Mouse (Mus musculus) liver, embryonic 14.5 days (tissue): ENCODE results near the gene Ankfn1. TPM values are rescaled to one million over a fixed set of nuclear protein-coding genes. Genes with fewer than 3 reads are reported as not detected.

ENCODE experiments used
- ATAC-seq: fragments of 200-750 bp; cut with Nextera tagmentation; 2 replicates; pipeline ENCODE4 v1.8.0; 2017; ENCODE audit warnings: moderate number of reproducible peaks, mild to moderate bottlenecking, moderate library complexity; ENCODE audit not compliant: insufficient read depth
- DNase-seq, 3 experiments: peaks; one replicate each; pipeline ENCODE4 v3.0.0-alpha.2; 2012 to 2013; ENCODE audit warnings: low read depth in 3 of 3, low spot score in 3 of 3
- H3K27ac ChIP-seq: fragments of 300-500 bp; sonication (generic); 2 replicates; pipeline ENCODE4 v1.5.1; 2014; ENCODE audit warnings: moderate library complexity, mild to moderate bottlenecking, control low read depth, inconsistent platforms
- H3K27me3 ChIP-seq: fragments of 300-500 bp; sonication (generic); 2 replicates; pipeline ENCODE4 v1.6.1; 2014; ENCODE audit warnings: mild to moderate bottlenecking, low read length, moderate library complexity; ENCODE audit not compliant: control insufficient read depth, insufficient read depth
- H3K36me3 ChIP-seq: fragments of 300-500 bp; sonication (generic); replicated peaks from 2 replicates; pipeline ENCODE4 v1.6.1; 2014; ENCODE audit warnings: low read depth; ENCODE audit not compliant: control insufficient read depth, insufficient read depth
- H3K4me1 ChIP-seq, 2 experiments: fragments of 200-500 bp in 1 of 2; fragments of 300-500 bp in 1 of 2; sonication (generic) in 1 of 2; replicated peaks; 2 replicates each; pipeline ENCODE4 v1.6.1; 2012 to 2014; ENCODE audit warnings: antibody characterized with exemption in 1 of 2, inconsistent platforms in 1 of 2, low read length in 1 of 2; ENCODE audit not compliant: control insufficient read depth in 2 of 2, insufficient read depth in 2 of 2
- H3K4me2 ChIP-seq: fragments of 300-500 bp; sonication (generic); 2 replicates; pipeline ENCODE4 v1.6.1; 2014; ENCODE audit warnings: low read depth, mild to moderate bottlenecking, control low read depth, moderate library complexity
- H3K4me3 ChIP-seq, 2 experiments: fragments of 200-500 bp in 1 of 2; fragments of 300-500 bp in 1 of 2; sonication (generic) in 1 of 2; 2 replicates each; pipeline ENCODE4 v1.5.1; 2012 to 2014; ENCODE audit warnings: low read depth in 2 of 2, low read length in 2 of 2, mild to moderate bottlenecking in 2 of 2, control low read depth in 1 of 2, inconsistent platforms in 1 of 2, moderate library complexity in 1 of 2; ENCODE audit not compliant: insufficient read depth in 1 of 2
- H3K9ac ChIP-seq: fragments of 300-500 bp; sonication (generic); replicated peaks from 2 replicates; pipeline ENCODE4 v1.6.1; 2014; ENCODE audit warnings: mild to moderate bottlenecking, control low read depth, moderate library complexity
- H3K9me3 ChIP-seq: fragments of 300-500 bp; sonication (generic); 2 replicates; pipeline ENCODE4 v1.6.1; 2016; ENCODE audit warnings: low read length, mixed read lengths; ENCODE audit not compliant: control insufficient read depth
- CTCF ChIP-seq: IDR thresholded peaks from 2 replicates; pipeline ENCODE4 v1.5.1; 2016; ENCODE audit warnings: antibody characterized with exemption, low read depth, control low read depth
- EP300 ChIP-seq: IDR thresholded peaks from 2 replicates; pipeline ENCODE4 v1.6.1; 2016; ENCODE audit warnings: antibody characterized with exemption, low read depth
- WGBS: fragments of 180-500 bp; shearing (Covaris S2); extraction: QIAGEN DNeasy Blood & Tissue Kit; methylation state at CpG from one replicate; pipeline ENCODE4 v1.1.7; 2014; ENCODE audit not compliant: insufficient replicate concordance; 5-methylcytosine and 5-hydroxymethylcytosine counted together
- polyA plus RNA-seq, 2 experiments: library from polyadenylated mRNA; depleted of rRNA in 1 of 2; stranded (reverse) in 1 of 2; unstranded in 1 of 2; fragments of >200 nt; fragmentation: Nextera tagmentation in 1 of 2; extraction: Ambion mirVana in 1 of 2; gene quantifications; 2 replicates each; pipeline versions ENCODE4 v1.2.1 to v1.2.3; 2012 to 2014

The Ankfn1 gene
- polyA plus RNA-seq, 2 experiments = not detected

DNA sequence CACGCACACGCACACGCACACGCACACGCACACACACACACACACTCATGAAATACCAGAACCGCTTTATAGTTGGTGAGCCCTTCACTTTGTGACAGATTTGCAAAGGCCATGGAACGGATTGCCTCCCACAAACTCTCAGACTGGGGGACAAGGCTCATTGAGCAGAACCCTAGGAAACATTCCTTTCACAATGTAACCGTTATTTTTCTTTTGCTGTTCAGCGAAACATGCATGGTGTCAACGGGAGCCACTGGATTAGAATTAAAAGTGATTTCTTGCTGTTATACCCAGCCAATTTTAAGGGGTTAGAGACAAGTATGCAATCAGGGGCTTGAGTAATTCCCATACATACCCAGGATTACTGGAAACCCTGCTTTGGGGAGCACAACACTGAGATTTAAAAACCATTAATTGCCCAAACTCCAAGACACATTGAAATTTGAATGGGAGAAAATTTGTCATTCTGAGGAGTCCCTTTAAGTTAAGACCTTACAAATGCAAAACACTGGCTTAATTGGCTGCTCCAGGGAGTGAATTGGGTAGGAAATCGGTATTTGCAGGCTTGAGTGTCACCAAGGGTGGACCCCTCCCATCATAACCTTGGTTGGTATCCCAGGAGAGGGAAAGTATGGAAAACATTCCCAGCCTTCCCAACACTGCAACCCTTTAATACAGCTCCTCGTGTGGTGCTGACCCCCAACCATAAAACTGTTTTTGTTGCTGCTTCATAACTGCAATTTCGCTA lies 153.6 kb downstream of the Ankfn1 start:
- ATAC-seq (no peak), DNase-seq (no peak)
- Histone ChIP-seq H3K27me3 (no peaks in the 10 kb centered on the region), H3K4me1 (no peaks in the 10 kb centered on the region), H3K4me2 (no peak overlapping the region), H3K4me3 (no peak overlapping the region), H3K27ac (no peak overlapping the region), H3K9ac (no peak overlapping the region), H3K9me3 (no peaks in the 10 kb centered on the region), H3K36me3 (no peaks in the 10 kb centered on the region)
- TF ChIP-seq EP300 (no peak), CTCF (no peak)
- 71% methylated on average over 13 of the region's 13 CpGs for WGBS

DNA sequence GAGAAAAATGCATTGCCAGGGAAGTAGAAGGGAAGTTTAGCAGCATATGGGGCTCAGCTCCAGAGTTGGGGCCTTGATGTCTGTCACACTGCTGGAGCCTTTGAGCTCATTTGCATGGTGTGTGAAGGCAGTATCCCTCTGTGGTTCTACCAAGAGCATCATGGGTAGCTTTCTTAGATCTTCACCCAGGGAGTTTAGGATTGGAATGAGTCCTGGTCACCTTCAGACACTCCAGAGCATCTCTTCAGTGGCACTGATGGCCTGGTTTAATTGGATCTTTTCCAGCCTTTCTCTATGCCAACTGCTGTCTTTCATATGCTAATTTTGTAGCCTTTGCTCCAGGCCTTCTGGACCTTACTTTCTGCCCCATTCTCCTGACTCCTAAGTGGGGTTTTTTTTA lies 157.5 kb downstream of the Ankfn1 start:
- no peak for DNase-seq
- H3K27ac ChIP-seq = no peak overlapping the region
- no peaks in the 10 kb centered on the region for H3K4me1 ChIP-seq
- H3K4me2 ChIP-seq = no peak overlapping the region
- no peak for TF ChIP-seq EP300
- TF ChIP-seq CTCF = no peak
- no peaks in the 10 kb centered on the region for H3K9me3 ChIP-seq
- H3K9ac ChIP-seq = no peak overlapping the region
- H3K36me3 ChIP-seq = no peaks in the 10 kb centered on the region
- no peaks in the 10 kb centered on the region for H3K27me3 ChIP-seq
- no peak overlapping the region for H3K4me3 ChIP-seq
- ATAC-seq = no peak

DNA sequence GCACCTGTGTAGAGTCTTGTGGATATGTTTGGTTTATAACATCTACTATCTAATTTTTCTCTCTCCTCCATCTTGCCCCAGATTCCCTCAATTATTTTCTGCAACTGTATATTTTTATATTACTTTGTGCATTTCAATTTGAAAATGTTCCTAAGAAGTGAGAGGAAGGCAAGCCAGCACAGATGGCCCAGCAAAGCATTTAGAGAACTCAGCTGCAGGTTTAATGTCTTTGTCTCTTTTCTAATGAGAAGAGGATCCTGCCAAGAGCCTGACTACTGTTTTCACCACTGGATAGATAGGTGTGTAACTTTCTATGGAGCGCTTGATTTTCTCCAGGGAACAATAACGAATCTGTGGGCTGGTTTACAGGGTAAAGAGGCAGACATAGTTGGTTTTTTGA lies 161.6 kb downstream of the Ankfn1 start:
- TF ChIP-seq CTCF (no peak), EP300 (no peak)
- H3K4me2 ChIP-seq = no peak overlapping the region
- DNase-seq (no peak), ATAC-seq (no peak)
- H3K4me1 ChIP-seq = no peaks in the 10 kb centered on the region
- no peak overlapping the region for H3K9ac ChIP-seq
- H3K4me3 ChIP-seq = no peak overlapping the region
- 74% methylated on average over 2 of the region's 2 CpGs for WGBS
- H3K36me3 ChIP-seq = no peaks in the 10 kb centered on the region
- no peaks in the 10 kb centered on the region for H3K9me3 ChIP-seq
- no peaks in the 10 kb centered on the region for H3K27me3 ChIP-seq
- no peak overlapping the region for H3K27ac ChIP-seq

DNA sequence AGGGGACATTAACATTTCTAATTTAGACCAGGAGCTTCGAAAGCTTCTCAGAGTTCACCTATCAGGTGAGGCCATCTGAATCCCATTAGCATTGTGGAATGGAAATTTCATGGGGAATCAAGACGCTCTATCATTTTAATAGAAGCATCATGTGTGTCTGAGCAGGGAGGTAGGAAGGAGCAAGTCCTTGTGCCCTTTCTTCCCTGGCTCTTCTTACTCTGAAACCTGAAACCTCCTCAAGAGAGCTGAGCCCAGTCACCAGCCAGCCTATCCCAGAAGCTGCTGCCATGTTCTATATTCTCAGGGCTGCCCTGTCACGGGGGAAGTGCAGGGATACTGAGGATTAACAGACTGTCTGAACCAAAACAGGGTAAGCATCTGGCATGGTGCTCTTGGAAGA lies 165.9 kb downstream of the Ankfn1 start:
- WGBS = 43% methylated on average over 3 of the region's 3 CpGs
- H3K27ac ChIP-seq = no peak overlapping the region
- H3K36me3 ChIP-seq = no peaks in the 10 kb centered on the region
- no peaks in the 10 kb centered on the region for H3K9me3 ChIP-seq
- H3K4me3 ChIP-seq = no peak overlapping the region
- H3K9ac ChIP-seq = no peak overlapping the region
- ATAC-seq (no peak), DNase-seq (no peak)
- no peak overlapping the region for H3K4me2 ChIP-seq
- TF ChIP-seq CTCF = no peak
- TF ChIP-seq EP300 = no peak
- H3K27me3 ChIP-seq = no peaks in the 10 kb centered on the region
- no peaks in the 10 kb centered on the region for H3K4me1 ChIP-seq

DNA sequence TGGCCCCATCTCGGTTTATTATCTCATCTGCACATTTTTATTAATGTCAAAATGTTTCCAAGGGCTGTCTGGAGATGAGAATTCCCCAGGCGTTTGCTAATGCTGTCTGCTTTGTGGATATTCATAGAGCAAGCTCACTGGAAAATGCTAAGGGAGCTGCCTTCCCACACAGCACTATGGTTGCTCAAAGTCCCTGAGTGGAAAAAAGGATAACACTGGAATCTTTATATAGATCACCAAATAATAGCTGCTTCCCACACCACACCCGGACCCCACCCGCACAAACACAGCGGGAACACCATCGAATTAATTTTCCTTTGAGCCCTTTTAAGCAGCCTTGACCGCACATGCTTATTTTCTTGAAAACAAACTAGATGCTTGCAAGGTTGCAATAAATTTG lies 169.4 kb downstream of the Ankfn1 start:
- WGBS = 67% methylated on average over 7 of the region's 7 CpGs
- H3K4me2 ChIP-seq = no peak overlapping the region
- H3K9ac ChIP-seq = no peak overlapping the region
- ATAC-seq (no peak), DNase-seq (no peak)
- no peak for TF ChIP-seq EP300
- TF ChIP-seq CTCF = no peak
- no peak overlapping the region for H3K27ac ChIP-seq
- H3K4me1 ChIP-seq = no peaks in the 10 kb centered on the region
- H3K36me3 ChIP-seq = no peaks in the 10 kb centered on the region
- no peaks in the 10 kb centered on the region for H3K27me3 ChIP-seq
- no peak overlapping the region for H3K4me3 ChIP-seq
- no peaks in the 10 kb centered on the region for H3K9me3 ChIP-seq
